Mouse (Mus musculus) mesoderm, embryonic 11.5 days (tissue): ENCODE results near the gene Lypla2.
"Not testable (repeated sequence)": the region's sequence is repeated elsewhere in the genome, so short reads cannot be mapped to it uniquely, and the experiment has no call there.

Experiments
- DNase-seq: peaks from one replicate; pipeline ENCODE4 v3.0.0-alpha.2; 2012; ENCODE audit warnings: low read depth, low spot score

Gene Lypla2

DNA sequence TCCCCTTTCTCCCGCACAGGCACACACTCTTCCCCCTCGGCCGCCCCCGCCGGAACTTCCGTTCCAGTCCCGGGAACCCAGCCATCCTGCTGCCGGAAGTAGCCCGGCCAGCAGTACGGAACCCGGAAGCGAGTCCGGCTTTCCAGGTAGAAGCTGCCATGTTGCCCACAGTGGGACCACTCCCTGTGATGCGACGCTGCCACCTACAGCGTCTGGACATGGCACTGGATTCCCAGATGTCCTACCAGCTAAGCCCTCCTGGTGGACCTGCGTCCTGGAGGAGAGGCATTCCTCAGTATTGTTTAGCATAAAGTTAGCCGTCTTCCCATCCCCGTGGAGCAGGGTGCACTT, at the start of gene Lypla2:
Lypla2 (minus strand) TSS at position 71 of the 351 bp plus-strand sequence.
- peak; percentile 74 for DNase-seq

- peak; percentile 100 for DNase-seq
Observed at GRCm38 (mm10) chr4:136021549-136022047, 49.2 kb upstream of the Lypla2 start, which contains the start of gene Eloa. Gene Eloa (minus strand): TSS chr4:136021763.

- DNase-seq = peak; percentile 5
Observed at GRCm38 (mm10) chr4:136020743-136021548, 48.5 kb upstream of the Lypla2 start.

DNA sequence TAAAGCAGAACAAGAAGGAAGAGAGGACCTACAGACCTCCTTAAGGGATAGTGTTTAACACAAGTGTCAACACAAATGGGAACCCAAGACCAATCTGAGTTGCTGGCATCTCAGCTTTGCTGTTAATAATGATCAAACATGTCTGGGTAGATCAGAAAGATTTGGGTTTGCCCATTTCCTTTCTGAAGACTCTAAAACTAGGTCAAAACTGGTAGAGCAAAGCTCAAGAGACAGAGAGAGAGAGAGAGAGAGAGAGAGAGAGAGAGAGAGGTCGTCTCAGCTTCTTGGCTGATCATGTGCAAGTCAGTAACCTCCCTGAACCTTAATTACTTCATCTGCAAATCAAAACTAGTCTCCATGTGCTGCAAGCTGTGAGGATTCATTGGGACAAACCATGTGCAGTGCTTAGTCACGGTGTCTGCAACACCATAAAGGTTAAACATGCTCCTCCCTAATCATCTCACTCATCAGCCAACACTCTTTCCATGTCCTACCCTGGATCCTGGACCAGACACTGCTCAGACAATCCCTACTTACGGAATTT, 43.7 kb upstream of the Lypla2 start:
- DNase-seq = no peak

- no peak for DNase-seq
Observed at GRCm38 (mm10) chr4:136010586-136010985, 38.2 kb upstream of the Lypla2 start.

- DNase-seq = no peak
Observed at GRCm38 (mm10) chr4:136008782-136009447, 36.5 kb upstream of the Lypla2 start.

DNA sequence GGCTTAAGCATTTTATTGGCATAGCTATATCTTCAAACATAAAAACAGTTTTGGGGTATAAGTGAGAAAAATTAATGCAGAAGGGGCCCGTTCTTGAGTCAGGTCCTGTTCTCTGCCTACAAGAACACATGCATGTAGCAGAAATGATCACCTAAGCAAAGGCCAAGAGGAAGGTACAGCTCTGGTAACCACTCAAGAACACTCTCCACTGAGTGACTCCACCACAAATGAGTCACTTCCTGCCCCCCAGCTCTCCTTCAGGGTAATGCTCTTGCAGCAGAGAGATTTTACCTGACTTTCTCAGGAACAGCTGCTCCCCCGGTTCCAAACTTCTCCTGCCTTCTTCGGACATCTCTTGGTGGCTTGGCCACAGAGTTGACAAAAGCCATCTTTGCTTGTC, 34.4 kb upstream of the Lypla2 start:
- no peak for DNase-seq

DNA sequence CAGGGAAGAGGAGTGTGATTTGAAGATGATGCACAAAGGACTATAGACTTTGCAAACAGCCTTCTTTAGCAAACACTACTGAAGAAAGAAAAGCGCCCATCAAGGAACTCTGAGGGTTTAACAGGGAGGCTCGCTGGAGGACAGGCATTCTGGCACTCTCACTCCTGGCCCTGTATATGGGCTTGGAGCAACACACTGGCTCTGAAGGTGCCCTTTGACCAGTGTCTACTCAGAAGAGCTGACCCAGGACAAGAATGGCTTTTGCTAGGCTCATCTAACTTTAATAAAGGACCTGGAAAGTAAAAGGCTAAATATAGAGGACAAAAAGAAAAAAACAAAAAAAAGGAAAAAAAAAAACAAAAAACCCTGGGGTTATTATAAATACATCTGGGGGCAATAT, 32.5 kb upstream of the Lypla2 start:
- DNase-seq = no peak

- DNase-seq = no peak
Observed at GRCm38 (mm10) chr4:136004107-136004675, 31.8 kb upstream of the Lypla2 start.

GRCm38 (mm10) chr4:135995118-135995517, 22.7 kb upstream of the Lypla2 start:
- no peak for DNase-seq

GRCm38 (mm10) chr4:135993941-135994340, 21.5 kb upstream of the Lypla2 start:
- no peak for DNase-seq

DNA sequence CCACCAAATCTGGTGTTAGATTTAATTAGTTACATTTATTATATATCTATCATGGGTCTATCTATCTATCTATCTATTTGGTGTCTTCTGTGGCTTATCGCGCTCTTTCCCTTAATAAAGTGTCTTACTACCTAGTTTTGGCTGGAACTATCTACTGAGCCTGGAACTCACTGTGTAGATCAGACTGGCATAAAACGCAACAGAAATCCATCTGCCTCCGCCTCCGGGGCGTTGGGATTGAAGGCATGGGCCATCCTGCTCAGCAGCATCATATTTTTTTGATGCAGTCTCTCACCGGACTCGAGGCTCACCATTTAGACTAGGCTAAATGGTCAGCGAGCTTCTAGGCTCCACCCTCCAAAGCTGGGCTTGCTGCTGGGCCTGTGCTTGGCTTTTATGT, 15.3 kb upstream of the Lypla2 start:
- no peak for DNase-seq

DNA sequence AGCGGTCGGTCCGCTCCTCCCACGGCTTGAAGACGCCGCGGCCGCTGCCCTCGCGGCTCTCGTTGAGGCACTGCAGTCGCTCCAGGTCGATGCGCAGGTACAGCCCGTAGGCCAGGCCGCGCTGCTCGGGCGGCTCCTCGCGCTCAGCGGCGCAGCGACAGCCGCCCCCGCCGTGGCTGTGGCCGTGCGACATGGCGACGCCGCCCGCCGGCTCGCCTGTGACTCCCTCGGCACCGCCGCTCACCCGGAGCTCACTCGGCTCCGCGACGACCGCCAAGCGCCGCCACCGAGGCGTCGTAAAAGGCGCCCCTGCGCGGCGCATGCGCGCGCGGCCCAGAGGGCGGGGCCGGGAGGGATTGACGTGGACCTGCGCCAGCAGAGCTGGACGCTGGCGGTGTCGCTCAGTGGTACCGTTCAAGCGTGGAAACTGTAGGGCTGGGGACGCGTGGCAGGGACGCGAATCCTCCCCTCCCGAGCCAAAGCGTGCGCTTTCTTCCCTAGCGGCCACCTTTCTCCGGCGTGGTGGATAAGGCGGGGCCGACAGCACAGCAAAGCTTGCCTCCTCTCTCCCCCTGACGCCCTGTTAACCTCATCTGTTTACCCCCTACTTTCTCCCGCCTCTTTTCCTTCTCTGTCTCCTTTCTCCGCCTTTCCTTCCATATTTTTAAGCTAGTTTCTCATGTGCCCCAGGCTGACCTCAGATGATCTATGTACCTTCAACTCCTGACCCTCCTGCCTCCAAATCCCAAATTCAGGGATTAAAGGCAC, 14.7 kb upstream of the Lypla2 start, which contains the start of gene Pithd1:
Pithd1 (minus strand) TSS at position 322 of the 768 bp plus-strand sequence.
- DNase-seq = peak; percentile 96

DNA sequence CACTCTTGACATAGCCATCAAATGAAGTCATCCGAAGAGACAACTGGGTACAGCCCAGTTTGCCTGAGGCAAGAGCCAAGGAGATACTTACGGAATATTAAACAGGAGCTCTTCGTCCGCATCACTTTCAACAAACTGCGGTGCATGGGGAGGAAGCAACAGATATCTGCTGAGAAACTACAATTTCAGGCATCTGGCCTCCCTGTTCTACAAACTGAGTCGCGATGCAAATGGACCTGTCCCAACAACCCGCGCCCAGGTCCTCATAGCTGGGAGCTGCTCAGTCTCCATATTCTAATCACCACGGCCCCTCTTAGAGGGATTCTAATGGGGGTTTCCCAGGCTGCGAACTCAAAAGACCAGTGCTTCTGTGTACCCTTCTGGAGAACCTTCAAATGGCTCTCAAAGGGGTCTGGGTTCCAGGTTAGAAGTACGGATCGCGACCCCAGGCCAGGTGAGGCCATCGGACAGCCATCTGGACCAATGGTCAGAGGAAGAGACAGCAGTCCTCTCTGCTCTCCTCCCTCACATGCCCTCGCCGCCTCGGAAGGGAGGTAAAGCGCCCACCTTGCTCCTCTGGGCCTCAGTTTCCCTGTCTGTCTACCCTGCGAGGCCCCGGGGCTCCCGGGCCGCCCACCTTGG, 14.0 kb upstream of the Lypla2 start:
- DNase-seq = no peak

- no peak for DNase-seq
Observed at GRCm38 (mm10) chr4:135985769-135986168, 13.3 kb upstream of the Lypla2 start.

DNA sequence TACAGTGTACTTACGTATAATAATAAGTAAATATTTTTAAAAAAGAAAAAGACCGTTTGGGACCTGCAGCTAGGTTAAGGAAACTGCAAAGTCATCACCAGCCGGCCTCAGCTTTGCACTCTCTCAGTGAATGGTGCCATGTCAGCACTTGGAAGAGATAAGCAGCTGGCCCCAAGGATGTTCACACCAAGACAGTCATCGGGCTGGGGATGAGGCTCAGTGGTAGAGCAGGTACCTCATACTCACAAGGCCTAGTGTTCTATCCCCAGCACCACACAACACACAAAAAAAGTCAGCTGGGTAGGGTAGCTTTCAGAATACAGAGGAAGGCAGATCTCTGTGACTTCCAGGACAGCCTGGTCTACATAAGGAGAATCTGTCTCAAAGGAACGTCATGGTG, 12.8 kb upstream of the Lypla2 start:
- DNase-seq = no peak

DNA sequence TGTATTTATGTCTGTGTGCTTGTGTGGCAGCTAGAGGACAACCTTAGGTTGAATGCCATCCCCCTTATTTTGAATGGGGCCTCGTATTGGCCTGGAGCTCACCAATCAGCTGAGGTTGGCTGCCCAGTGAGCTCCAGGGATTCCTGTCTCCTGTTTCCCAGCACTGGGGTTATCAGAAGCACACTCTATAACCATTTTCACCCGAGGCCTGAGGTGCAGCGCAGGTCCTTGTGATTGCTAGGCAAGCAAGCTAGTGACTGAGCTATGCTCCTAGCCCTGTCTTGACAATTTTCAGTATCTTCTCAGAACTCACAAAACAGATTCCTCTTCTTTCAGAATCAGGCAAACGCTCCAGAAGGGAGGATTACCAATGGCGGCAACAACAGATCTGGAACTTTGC, 12.1 kb upstream of the Lypla2 start:
- DNase-seq = no peak

DNA sequence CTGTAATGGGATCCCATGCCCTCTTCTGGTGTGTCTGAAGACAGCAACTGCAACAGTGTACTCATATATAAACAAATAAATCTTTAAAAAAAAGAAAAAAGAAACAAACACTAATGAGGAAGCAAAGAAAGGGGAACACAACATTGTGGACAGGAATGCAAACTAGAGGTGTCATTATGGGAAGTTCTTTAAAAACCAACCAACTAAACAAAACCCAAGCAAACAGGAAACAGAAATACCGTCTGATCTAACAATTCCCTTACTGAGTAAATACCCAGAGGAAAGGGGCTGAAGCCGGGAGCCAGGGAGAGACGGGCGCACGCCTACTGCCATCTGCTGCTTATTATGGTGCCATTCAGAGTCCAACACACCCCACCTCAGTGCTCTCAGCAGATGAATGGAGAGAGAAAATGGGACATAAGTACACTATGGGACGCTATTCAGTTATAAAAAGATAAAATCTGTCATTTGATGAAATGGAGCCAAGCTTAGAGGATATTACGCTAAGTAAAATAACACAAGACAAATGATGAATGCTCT, 9.2 kb upstream of the Lypla2 start:
- no peak for DNase-seq

- not testable (repeated sequence) for DNase-seq
Observed at GRCm38 (mm10) chr4:135980223-135980622, 7.8 kb upstream of the Lypla2 start.

DNA sequence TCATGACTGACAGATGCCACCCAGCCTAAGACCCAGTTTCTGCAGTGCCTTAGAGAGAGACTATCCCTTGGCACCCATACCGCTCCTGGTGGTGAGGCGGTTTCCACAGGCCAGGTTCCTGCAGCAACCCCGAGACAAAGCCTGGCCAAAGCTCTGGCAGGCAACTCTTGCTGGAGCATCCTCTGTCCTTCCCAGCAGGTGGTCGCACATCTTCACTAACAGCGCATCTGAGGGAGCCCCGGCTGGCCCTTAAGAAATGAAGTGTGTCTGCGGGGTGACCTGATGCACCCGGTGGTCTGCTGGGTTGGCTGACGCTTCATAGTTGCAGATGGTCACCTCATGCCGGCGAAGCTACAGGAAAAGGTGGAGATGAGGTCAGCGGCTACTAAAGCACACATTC, 3.7 kb upstream of the Lypla2 start:
- no peak for DNase-seq
